In genomic region chr3:65435101-65435571, GRCm38 (mm10) we compare ENCODE assay signal across 10 mouse cellular contexts. TPM values are rescaled to one million over a fixed set of nuclear protein-coding genes. Genes with fewer than 3 reads are reported as not detected.
A peak's percentile ranks its signal among the peaks of the same experiment; 100 is the strongest.
DNase-seq lines count a peak whose midpoint lies in the region; ATAC-seq and TF ChIP-seq lines count a peak whose summit lies in the region.
"Had no signal": no experiment of that assay in that cellular context is flagged by ENCODE, and none has a peak within 500 bp of the region (broad histone marks: within the 10 kb centered on the region; RNA-seq: fewer than 3 reads in every experiment).

No protein-coding gene starts in this region.

- TF ChIP-seq CTCF in heart, adult 2 months (IDR thresholded peaks at IDR 0.05): no peak
- no peak for TF ChIP-seq CTCF in embryonic fibroblast, embryonic 13.5 days (IDR thresholded peaks at IDR 0.05; ENCODE audit: borderline replicate concordance, insufficient read depth, low read length)

- no peak for TF ChIP-seq EP300 in heart, adult 2 months (IDR thresholded peaks at IDR 0.05; ENCODE audit: insufficient read depth, low read depth, low read length)

- H3K9me3 ChIP-seq in heart, embryonic 16.5 days (replicated peaks; ENCODE audit: control insufficient read depth, low read length): no peaks in the 10 kb centered on the region
- H3K9me3 ChIP-seq: forebrain, embryonic 15.5 days; liver, embryonic 13.5 days had no signal

- no peak overlapping the region for H3K4me2 ChIP-seq in heart, embryonic 16.5 days (ENCODE audit: low read depth, low read length)
- H3K4me2 ChIP-seq: forebrain, embryonic 15.5 days; liver, embryonic 13.5 days had no signal

- intact Hi-C loops in heart, adult 2 months (cut with DNase I): no loop called here
- intact Hi-C loops in left cerebral cortex, postnatal 14 days (cut with DNase I): no loop called here

- H3K4me3 ChIP-seq in heart, embryonic 16.5 days (ENCODE audit: low read length): no peak overlapping the region
- H3K4me3 ChIP-seq in heart, adult 2 months: no peak overlapping the region
- H3K4me3 ChIP-seq in embryonic fibroblast, embryonic 13.5 days (ENCODE audit: insufficient read depth, low read length): no peak overlapping the region
- H3K4me3 ChIP-seq: forebrain, embryonic 15.5 days; liver, embryonic 13.5 days had no signal

- no peaks in the 10 kb centered on the region; the same call in 1 of the 2 replicates for H3K36me3 ChIP-seq in heart, embryonic 16.5 days (ENCODE audit: control insufficient read depth, insufficient read depth)
- no peaks in the 10 kb centered on the region for H3K36me3 ChIP-seq in heart, adult 2 months (ENCODE audit: control insufficient read depth, insufficient read depth, low read length)
- H3K36me3 ChIP-seq: forebrain, embryonic 15.5 days; liver, embryonic 13.5 days had no signal

- no peak for TF ChIP-seq POLR2A in heart, adult 2 months (IDR thresholded peaks at IDR 0.05; ENCODE audit: insufficient read depth, low read depth, low read length)
- no peak for TF ChIP-seq POLR2A in embryonic fibroblast, embryonic 13.5 days (IDR thresholded peaks at IDR 0.05; ENCODE audit: low read depth, low read length)

- ATAC-seq in heart, embryonic 16.5 days (replicated peaks; ENCODE audit: extremely low read depth, insufficient read depth, low FRiP score): no peak
- peak; percentile 36; the same call in 1 of the 2 replicates for ATAC-seq in neutrophil, adult 5-6 weeks (ENCODE audit: extremely low read depth, insufficient number of reproducible peaks, low FRiP score, poor library complexity, severe bottlenecking)
- ATAC-seq: forebrain, embryonic 15.5 days had no signal

- WGBS in heart, embryonic 16.5 days: 83% methylated on average over 11 of the region's 11 CpGs
- 88% methylated on average over 11 of the region's 11 CpGs for WGBS in heart, adult 2 months

- no peak overlapping the region for H3K9ac ChIP-seq in heart, embryonic 16.5 days (ENCODE audit: low read length)
- no peak overlapping the region for H3K9ac ChIP-seq in heart, adult 2 months (ENCODE audit: low read depth, low read length)
- H3K9ac ChIP-seq: forebrain, embryonic 15.5 days; liver, embryonic 13.5 days had no signal

- peaks cover 3% of the 10 kb centered on the region for H3K4me1 ChIP-seq in heart, embryonic 16.5 days (ENCODE audit: control insufficient read depth, insufficient read depth, low read length)
- no peaks in the 10 kb centered on the region for H3K4me1 ChIP-seq in heart, adult 2 months (ENCODE audit: control insufficient read depth, insufficient read depth, low read length)
- H3K4me1 ChIP-seq in embryonic fibroblast, embryonic 13.5 days (ENCODE audit: control insufficient read depth, insufficient read depth, low read length): no peaks in the 10 kb centered on the region
- H3K4me1 ChIP-seq: forebrain, embryonic 15.5 days; liver, embryonic 13.5 days had no signal

- DNase-seq in heart, adult 2 months: no peak
- peak; percentile 62 for DNase-seq in ES-CJ7 (ENCODE audit: low read depth, low spot score)
- DNase-seq in cerebellum, postnatal 4 days (ENCODE audit: low spot score in 2 of 2): no peak
- no peak for DNase-seq in left cerebral cortex, postnatal 14 days (ENCODE audit: low spot score in 2 of 2)
- DNase-seq: kidney, adult 2 months; liver, embryonic 13.5 days had no signal

- peak overlapping the region; percentile 72 for H3K27ac ChIP-seq in heart, embryonic 16.5 days (ENCODE audit: low read length)
- H3K27ac ChIP-seq in heart, adult 2 months: no peak overlapping the region; the same call in 1 of the 2 replicates
- peak overlapping the region; percentile 30; the same call in 1 of the 2 replicates for H3K27ac ChIP-seq in embryonic fibroblast, embryonic 13.5 days (ENCODE audit: insufficient read depth, low read length)
- H3K27ac ChIP-seq: forebrain, embryonic 15.5 days; liver, embryonic 13.5 days had no signal

- no peaks in the 10 kb centered on the region for H3K79me2 ChIP-seq in heart, adult 2 months (replicated peaks; ENCODE audit: control insufficient read depth, insufficient read depth, low read length)

- no peaks in the 10 kb centered on the region for H3K27me3 ChIP-seq in heart, embryonic 16.5 days (ENCODE audit: control insufficient read depth, insufficient read depth, low read length)
- no peaks in the 10 kb centered on the region for H3K27me3 ChIP-seq in heart, adult 2 months (ENCODE audit: control insufficient read depth, insufficient read depth, low read length)
- H3K27me3 ChIP-seq: forebrain, embryonic 15.5 days; liver, embryonic 13.5 days had no signal

RNA-seq across cellular contexts. Expression of gene Ssr3, which starts 42.7 kb away (rescaled TPM):
- 205 and 208 TPM in 2 replicates for polyA plus RNA-seq in heart, embryonic 16.5 days (2015; fragmentation: Nextera tagmentation; extraction: Ambion mirVana)
- 100 to 1,000 TPM; 111 to 120 TPM for total RNA-seq in heart, adult 2 months (2021)
- 64.8 and 120 TPM in 2 replicates for polyA plus RNA-seq in heart, adult 2 months (2012; rRNA removed)
- 458 and 500 TPM in 2 replicates for polyA plus RNA-seq in embryonic fibroblast, embryonic 13.5 days (2011; ENCODE audit: insufficient read length, low read depth, missing spikeins)
- 87.2 and 95.2 TPM in 2 replicates for total RNA-seq in neutrophil, adult 5-6 weeks (2017)
- 10 to 100 TPM; 93.8 to 96.4 TPM for total RNA-seq in left cerebral cortex, postnatal 14 days (2021)
